In genomic region chr7:45916056-45917003, GRCm38 (mm10) we compare ENCODE assay signal across 8 mouse cellular contexts. TPM values are rescaled to one million over a fixed set of nuclear protein-coding genes. Genes with fewer than 3 reads are reported as not detected.
DNase-seq lines count a peak whose midpoint lies in the region; ATAC-seq and TF ChIP-seq lines count a peak whose summit lies in the region.

No protein-coding gene starts in this region.

- peak overlapping the region; percentile 68 for H3K9ac ChIP-seq in embryonic facial prominence, embryonic 13.5 days
- H3K9ac ChIP-seq in heart, adult 2 months (ENCODE audit: low read depth, low read length) = peak overlapping the region; percentile 61

- H3K4me2 ChIP-seq in embryonic facial prominence, embryonic 13.5 days = peak overlapping the region; percentile 69

- H3K79me2 ChIP-seq in heart, adult 2 months (replicated peaks; ENCODE audit: control insufficient read depth, insufficient read depth, low read length) = no peaks in the 10 kb centered on the region

- intact Hi-C loops in heart, adult 2 months (cut with DNase I) = no loop called here

- no peaks in the 10 kb centered on the region for H3K9me3 ChIP-seq in embryonic facial prominence, embryonic 13.5 days
- no peaks in the 10 kb centered on the region for H3K9me3 ChIP-seq in limb, embryonic 10.5 days (replicated peaks)
- no peaks in the 10 kb centered on the region for H3K9me3 ChIP-seq in midbrain, embryonic 10.5 days (replicated peaks)

- peak overlapping the region; percentile 97 for H3K27ac ChIP-seq in embryonic facial prominence, embryonic 13.5 days
- H3K27ac ChIP-seq in heart, adult 2 months = peak overlapping the region; percentile 76
- peak overlapping the region; percentile 85 for H3K27ac ChIP-seq in limb, embryonic 10.5 days
- H3K27ac ChIP-seq in midbrain, embryonic 10.5 days (replicated peaks) = peak overlapping the region; percentile 73

- H3K4me1 ChIP-seq in embryonic facial prominence, embryonic 13.5 days = peaks cover 60% of the 10 kb centered on the region
- H3K4me1 ChIP-seq in heart, adult 2 months (ENCODE audit: control insufficient read depth, insufficient read depth, low read length) = peaks cover 7% of the 10 kb centered on the region
- H3K4me1 ChIP-seq in limb, embryonic 10.5 days = peaks cover 61% of the 10 kb centered on the region
- peaks cover 34% of the 10 kb centered on the region for H3K4me1 ChIP-seq in midbrain, embryonic 10.5 days

- TF ChIP-seq EP300 in heart, adult 2 months (IDR thresholded peaks at IDR 0.05; ENCODE audit: insufficient read depth, low read depth, low read length) = no peak

- peak overlapping the region; percentile 41 for H3K4me3 ChIP-seq in embryonic facial prominence, embryonic 13.5 days
- H3K4me3 ChIP-seq in heart, adult 2 months = peak overlapping the region; percentile 34; the same call in 1 of the 2 replicates
- peak overlapping the region; percentile 41 for H3K4me3 ChIP-seq in limb, embryonic 10.5 days
- peak overlapping the region; percentile 41 for H3K4me3 ChIP-seq in midbrain, embryonic 10.5 days

- TF ChIP-seq CTCF in heart, adult 2 months (IDR thresholded peaks at IDR 0.05) = no peak

- 36% methylated on average over 26 of the region's 26 CpGs for WGBS in embryonic facial prominence, embryonic 13.5 days
- 44% methylated on average over 26 of the region's 26 CpGs for WGBS in heart, adult 2 months
- WGBS in limb, embryonic 10.5 days = 37% methylated on average over 26 of the region's 26 CpGs
- WGBS in midbrain, embryonic 10.5 days = 38% methylated on average over 26 of the region's 26 CpGs

- TF ChIP-seq POLR2A in heart, adult 2 months (IDR thresholded peaks at IDR 0.05; ENCODE audit: insufficient read depth, low read depth, low read length) = no peak

- peak; percentile 59 to 63 for DNase-seq in adrenal gland, adult 18-20 months (ENCODE audit: low spot score in 2 of 2)
- peak; percentile 83 to 88 for DNase-seq in heart, adult 2 months
- peak; percentile 69 for DNase-seq in kidney, adult 18-20 months
- DNase-seq in limb, embryonic 10.5 days (ENCODE audit: low spot score) = peak; percentile 76
- DNase-seq in midbrain, embryonic 10.5 days (ENCODE audit: low spot score) = peak; percentile 60
- peak; percentile 88 for DNase-seq in skeletal muscle tissue, adult 2 months (ENCODE audit: low read depth, low spot score)
- DNase-seq in cerebellum, adult 8-10 months = no peak

- H3K36me3 ChIP-seq in embryonic facial prominence, embryonic 13.5 days = peaks cover 11% of the 10 kb centered on the region
- H3K36me3 ChIP-seq in heart, adult 2 months (ENCODE audit: control insufficient read depth, insufficient read depth, low read length) = no peaks in the 10 kb centered on the region
- H3K36me3 ChIP-seq in limb, embryonic 10.5 days = peaks cover 8% of the 10 kb centered on the region
- peaks cover 12% of the 10 kb centered on the region for H3K36me3 ChIP-seq in midbrain, embryonic 10.5 days

- no peaks in the 10 kb centered on the region for H3K27me3 ChIP-seq in embryonic facial prominence, embryonic 13.5 days
- H3K27me3 ChIP-seq in heart, adult 2 months (ENCODE audit: control insufficient read depth, insufficient read depth, low read length) = no peaks in the 10 kb centered on the region
- H3K27me3 ChIP-seq in limb, embryonic 10.5 days (ENCODE audit: low read depth, poor library complexity, severe bottlenecking) = no peaks in the 10 kb centered on the region
- H3K27me3 ChIP-seq in midbrain, embryonic 10.5 days (ENCODE audit: low read depth, poor library complexity, severe bottlenecking) = peaks cover 17% of the 10 kb centered on the region

- ATAC-seq in embryonic facial prominence, embryonic 13.5 days (ENCODE audit: insufficient number of reproducible peaks, insufficient read depth, low FRiP score, low TSS enrichment, low read depth) = peak; percentile 66

RNA-seq across cellular contexts. Expression of gene Emp3, which starts 4.9 kb away (rescaled TPM):
- 100 to 1,000 TPM; 299 to 421 TPM for total RNA-seq in adrenal gland, adult 18-20 months (2021)
- polyA plus RNA-seq in embryonic facial prominence, embryonic 13.5 days (2015; fragmentation: Nextera tagmentation; extraction: Ambion mirVana) = 199 and 213 TPM in 2 replicates
- 10 to 100 TPM; 24.2 to 29.2 TPM for total RNA-seq in heart, adult 2 months (2021)
- polyA plus RNA-seq in heart, adult 2 months (2012; rRNA removed) = 59.7 and 77.7 TPM in 2 replicates
- 18.5 and 34.5 TPM in 2 replicates for polyA plus RNA-seq in limb, embryonic 10.5 days (2016; fragmentation: Nextera tagmentation; extraction: Ambion mirVana)
- polyA plus RNA-seq in midbrain, embryonic 10.5 days (2016; fragmentation: Nextera tagmentation; extraction: Ambion mirVana) = 17.7 and 28.2 TPM in 2 replicates

RNA-seq across cellular contexts. Expression of gene Ccdc114, which starts 7.5 kb away (rescaled TPM):
- 10 to 100 TPM; 17.7 to 21.1 TPM for total RNA-seq in adrenal gland, adult 18-20 months (2021)
- polyA plus RNA-seq in embryonic facial prominence, embryonic 13.5 days (2015; fragmentation: Nextera tagmentation; extraction: Ambion mirVana) = 2.4 and 3.2 TPM in 2 replicates
- total RNA-seq in heart, adult 2 months (2021) = 1 to 10 TPM in 1 of 2 experiments, under 1 TPM in 1; 0.94 to 1.0 TPM
- polyA plus RNA-seq in heart, adult 2 months (2012; rRNA removed) = 1.7 and 2.1 TPM in 2 replicates
- 4.4 and 6.3 TPM in 2 replicates for polyA plus RNA-seq in limb, embryonic 10.5 days (2016; fragmentation: Nextera tagmentation; extraction: Ambion mirVana)
- 4.8 and 5.3 TPM in 2 replicates for polyA plus RNA-seq in midbrain, embryonic 10.5 days (2016; fragmentation: Nextera tagmentation; extraction: Ambion mirVana)

RNA-seq across cellular contexts. Expression of gene Tmem143, which starts 19.6 kb away (rescaled TPM):
- total RNA-seq in adrenal gland, adult 18-20 months (2021) = 10 to 100 TPM; 70.9 to 89.3 TPM
- 7.1 and 7.2 TPM in 2 replicates for polyA plus RNA-seq in embryonic facial prominence, embryonic 13.5 days (2015; fragmentation: Nextera tagmentation; extraction: Ambion mirVana)
- 100 to 1,000 TPM; 113 to 132 TPM for total RNA-seq in heart, adult 2 months (2021)
- polyA plus RNA-seq in heart, adult 2 months (2012; rRNA removed) = 205 and 206 TPM in 2 replicates
- polyA plus RNA-seq in limb, embryonic 10.5 days (2016; fragmentation: Nextera tagmentation; extraction: Ambion mirVana) = 4.8 and 5.7 TPM in 2 replicates
- 4.4 and 5.1 TPM in 2 replicates for polyA plus RNA-seq in midbrain, embryonic 10.5 days (2016; fragmentation: Nextera tagmentation; extraction: Ambion mirVana)

RNA-seq across cellular contexts. Expression of gene Syngr4, which starts 19.8 kb away (rescaled TPM):
- not detected for total RNA-seq in adrenal gland, adult 18-20 months (2021)
- 0.41 TPM in 1 of 2 replicates, not detected in the other for polyA plus RNA-seq in embryonic facial prominence, embryonic 13.5 days (2015; fragmentation: Nextera tagmentation; extraction: Ambion mirVana)
- total RNA-seq in heart, adult 2 months (2021) = not detected
- polyA plus RNA-seq in heart, adult 2 months (2012; rRNA removed) = 0.38 and 0.53 TPM in 2 replicates
- polyA plus RNA-seq in limb, embryonic 10.5 days (2016; fragmentation: Nextera tagmentation; extraction: Ambion mirVana) = 1.4 and 1.5 TPM in 2 replicates
- 1.5 and 1.7 TPM in 2 replicates for polyA plus RNA-seq in midbrain, embryonic 10.5 days (2016; fragmentation: Nextera tagmentation; extraction: Ambion mirVana)

RNA-seq across cellular contexts. Expression of gene Grin2d, which starts 38.2 kb away (rescaled TPM):
- total RNA-seq in adrenal gland, adult 18-20 months (2021) = under 1 TPM; 0.66 to 0.67 TPM
- 0.56 and 0.72 TPM in 2 replicates for polyA plus RNA-seq in embryonic facial prominence, embryonic 13.5 days (2015; fragmentation: Nextera tagmentation; extraction: Ambion mirVana)
- total RNA-seq in heart, adult 2 months (2021) = under 1 TPM; 0.31 to 0.43 TPM
- 0.56 and 0.92 TPM in 2 replicates for polyA plus RNA-seq in heart, adult 2 months (2012; rRNA removed)
- polyA plus RNA-seq in limb, embryonic 10.5 days (2016; fragmentation: Nextera tagmentation; extraction: Ambion mirVana) = 0.09 and 0.10 TPM in 2 replicates
- polyA plus RNA-seq in midbrain, embryonic 10.5 days (2016; fragmentation: Nextera tagmentation; extraction: Ambion mirVana) = 0.16 and 0.34 TPM in 2 replicates

Comparison
In these comparisons a context has a peak if more than half of its experiments do, and no peak if none do; other contexts are left out.
1. RNA of gene Tmem143, which starts 19.6 kb away (polyA plus RNA-seq): 205 to 206 TPM in heart, adult 2 months; 7.1 to 7.2 TPM in embryonic facial prominence, embryonic 13.5 days, 4.8 to 5.7 TPM in limb, embryonic 10.5 days and 4.4 to 5.1 TPM in midbrain, embryonic 10.5 days; every median in the first group is over 10 times any median in the second.
2. Peak in every context shown above with its lines, with median percentiles within 50 percentile points of each other: H3K27ac ChIP-seq and H3K4me3 ChIP-seq.